Mouse (Mus musculus): ENCODE data around the gene Tspan8. TPM values are rescaled to one million over a fixed set of nuclear protein-coding genes. Genes with fewer than 3 reads are reported as not detected.

Tspan8 gene
- total RNA-seq, 2 experiments from 2014 or later, result 0.56 to 1.7 TPM

DNA sequence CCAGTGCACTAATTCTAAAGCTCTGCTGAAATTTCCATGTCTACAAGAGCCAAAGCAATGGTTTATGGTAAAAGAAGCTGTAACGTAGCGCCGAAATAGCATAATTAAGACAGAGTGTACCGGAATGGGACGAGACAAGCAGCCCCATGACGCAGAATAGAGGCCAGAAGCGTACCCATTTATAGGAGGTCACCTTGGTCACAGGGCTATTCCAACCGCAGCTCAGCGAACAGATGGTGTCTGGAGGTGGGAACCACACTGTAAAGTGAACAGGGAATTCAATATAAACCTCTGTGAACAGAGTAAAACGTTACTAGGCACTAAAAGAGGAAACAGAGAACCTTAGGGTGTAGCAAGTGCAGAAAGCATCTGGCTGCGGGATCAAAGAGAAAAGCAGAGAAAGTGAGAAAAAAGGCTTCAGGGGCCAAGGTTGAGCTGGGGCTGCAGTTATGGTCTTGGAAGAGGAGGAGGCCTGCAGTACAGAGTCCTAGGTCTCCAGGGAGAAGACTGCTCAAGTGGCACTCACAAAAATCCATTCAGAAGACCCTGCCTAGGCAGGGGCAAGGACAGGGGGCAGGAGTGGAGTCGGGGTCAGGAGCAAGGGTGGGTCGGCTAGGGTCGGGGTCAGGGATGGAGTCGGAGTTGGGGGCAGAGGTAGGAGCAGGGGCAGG lies 43.7 kb downstream of the Tspan8 start:
- TF ChIP-seq CTCF (IDR thresholded peaks at IDR 0.05), result no peak
- Histone ChIP-seq H3K4me3 (no peak overlapping the region), H3K27ac (no peak overlapping the region)
- DNase-seq (ENCODE audit: extremely low spot score in 1 of 2, low spot score in 2 of 2), result no peak
- intact Hi-C loops (cut with DNase I), result no loop called here

DNA sequence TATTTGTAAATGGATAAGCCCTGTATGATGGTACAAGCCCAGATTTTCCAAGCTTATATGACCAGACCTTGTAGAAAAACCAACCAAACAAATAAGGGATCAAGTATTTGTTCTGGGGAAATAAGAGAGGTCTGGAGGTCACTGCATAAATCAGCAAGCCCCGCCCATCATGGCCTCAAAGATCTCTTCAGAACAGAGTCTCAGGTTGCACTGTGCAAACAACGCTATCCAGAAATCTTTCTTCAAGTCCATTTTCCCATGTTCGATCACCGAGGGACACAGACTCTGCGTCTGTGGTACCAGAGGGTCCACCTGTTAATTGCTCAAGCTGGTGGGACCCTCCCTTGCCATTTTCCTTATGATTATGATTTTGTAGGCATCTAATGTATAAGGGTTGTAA lies 45.3 kb downstream of the Tspan8 start:
- no peak for DNase-seq (ENCODE audit: extremely low spot score in 1 of 2, low spot score in 2 of 2)
- TF ChIP-seq CTCF (IDR thresholded peaks at IDR 0.05), result no peak
- intact Hi-C loops (cut with DNase I), result no loop called here
- H3K27ac ChIP-seq, result no peak overlapping the region
- H3K4me3 ChIP-seq, result no peak overlapping the region

DNA sequence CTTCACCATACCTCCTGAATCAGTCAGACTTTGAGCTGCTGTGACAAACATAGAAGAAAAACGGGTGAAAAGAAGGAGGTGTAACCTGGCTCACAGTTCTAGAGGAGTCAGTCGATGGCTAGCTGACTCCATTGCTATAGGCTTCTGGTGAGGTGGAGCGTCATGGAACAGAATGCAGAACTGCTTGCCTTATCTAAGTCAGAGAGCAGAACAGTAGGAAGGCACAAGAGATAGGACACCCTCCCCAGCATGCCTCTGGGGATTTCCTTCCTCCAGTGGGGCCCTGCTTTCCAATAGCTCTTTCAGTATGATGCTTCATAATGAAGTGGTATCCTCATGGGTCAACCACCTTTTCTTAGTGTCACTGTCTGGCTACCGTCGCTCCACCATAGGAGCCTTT lies 66.1 kb downstream of the Tspan8 start:
- no peak for TF ChIP-seq CTCF (IDR thresholded peaks at IDR 0.05)
- no peak overlapping the region for H3K4me3 ChIP-seq
- H3K27ac ChIP-seq, result no peak overlapping the region
- no peak for DNase-seq (ENCODE audit: extremely low spot score in 1 of 2, low spot score in 2 of 2)
- intact Hi-C loops (cut with DNase I), result no loop called here

DNA sequence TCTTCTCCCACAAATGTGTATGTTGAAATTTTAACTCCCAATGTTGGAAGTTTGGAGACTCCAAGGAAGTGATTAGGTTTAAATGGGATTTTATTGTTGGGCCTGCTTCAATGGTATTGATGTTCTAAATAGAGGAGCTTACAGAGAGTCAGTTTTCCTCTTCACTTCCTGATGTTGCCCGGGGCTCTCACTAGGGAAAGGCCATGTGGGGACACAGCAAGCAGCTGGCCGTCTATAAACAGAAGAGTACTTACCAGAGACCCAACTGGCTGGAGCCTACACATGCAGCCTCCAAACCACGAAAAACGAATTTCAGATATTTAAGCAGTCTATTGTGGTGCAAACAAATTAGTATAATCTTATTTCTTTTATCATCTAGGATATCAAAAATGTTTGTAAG lies 75.3 kb downstream of the Tspan8 start:
- TF ChIP-seq CTCF (IDR thresholded peaks at IDR 0.05), result no peak
- intact Hi-C loops (cut with DNase I), result no loop called here
- no peak overlapping the region for H3K27ac ChIP-seq
- H3K4me3 ChIP-seq, result no peak overlapping the region
- DNase-seq (ENCODE audit: extremely low spot score in 1 of 2, low spot score in 2 of 2), result no peak

DNA sequence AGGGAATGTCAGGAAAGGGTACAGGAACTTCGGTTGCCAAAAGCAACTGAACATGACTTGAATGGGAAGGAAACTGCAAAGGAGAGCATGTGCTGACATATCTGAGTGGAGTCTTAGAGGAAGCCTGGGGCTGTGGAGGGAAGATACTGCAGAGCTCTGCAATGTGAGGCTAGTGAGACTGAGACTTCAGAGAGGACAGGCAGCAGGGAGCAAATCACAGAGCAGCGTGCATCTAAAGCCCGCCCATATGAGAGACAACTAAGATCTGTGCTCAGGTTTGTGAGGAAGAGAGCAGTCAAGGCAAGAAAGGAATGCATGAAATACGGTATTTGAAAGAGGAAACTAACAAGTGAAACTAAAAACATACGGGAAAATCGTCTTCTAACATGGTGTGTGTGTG lies 76.3 kb downstream of the Tspan8 start:
- Histone ChIP-seq H3K4me3 (no peak overlapping the region), H3K27ac (no peak overlapping the region)
- no peak for DNase-seq (ENCODE audit: extremely low spot score in 1 of 2, low spot score in 2 of 2)
- intact Hi-C loops (cut with DNase I), result no loop called here
- TF ChIP-seq CTCF (IDR thresholded peaks at IDR 0.05), result no peak

DNA sequence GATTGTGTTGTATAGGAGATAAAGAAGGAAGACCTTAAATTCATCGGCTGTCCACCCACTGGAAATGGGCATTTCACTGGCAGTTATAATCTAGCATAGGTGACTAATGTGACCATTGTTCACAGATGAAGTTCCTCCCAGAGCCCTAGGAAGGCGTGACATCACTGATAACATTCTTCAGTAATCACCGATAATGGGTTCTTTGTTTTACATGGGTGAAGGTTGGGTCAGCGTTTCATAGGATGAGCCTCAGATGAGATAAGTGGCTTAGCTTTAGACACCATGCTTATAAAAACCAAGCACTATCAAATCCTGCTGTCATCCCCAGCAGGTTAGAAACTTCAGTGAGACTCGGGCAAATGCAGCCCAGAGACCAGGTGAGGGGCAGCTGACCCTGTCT lies 77.4 kb downstream of the Tspan8 start:
- no peak overlapping the region for H3K4me3 ChIP-seq
- intact Hi-C loops (cut with DNase I), result no loop called here
- no peak for DNase-seq (ENCODE audit: extremely low spot score in 1 of 2, low spot score in 2 of 2)
- TF ChIP-seq CTCF (IDR thresholded peaks at IDR 0.05), result no peak
- H3K27ac ChIP-seq, result no peak overlapping the region

DNA sequence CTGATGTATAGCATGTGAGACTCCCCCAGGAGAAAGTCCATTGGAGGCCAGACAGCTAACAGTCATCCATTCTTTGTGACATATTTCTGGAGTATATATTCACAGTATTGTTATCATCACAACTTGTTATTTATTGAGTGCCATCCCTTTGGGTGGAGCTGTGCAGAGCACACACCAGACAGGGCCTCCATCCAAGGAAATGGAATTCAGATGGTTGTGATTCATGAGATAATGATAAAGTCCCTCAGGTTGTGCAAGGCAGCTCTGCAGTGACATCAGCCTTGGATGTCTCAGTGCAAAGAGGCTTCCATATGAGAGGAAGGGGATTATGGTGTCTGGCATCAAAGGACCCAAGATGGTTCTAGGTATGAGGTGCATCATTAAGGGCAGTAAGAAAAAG lies 80.1 kb downstream of the Tspan8 start:
- no peak overlapping the region for H3K27ac ChIP-seq
- intact Hi-C loops (cut with DNase I), result no loop called here
- H3K4me3 ChIP-seq, result no peak overlapping the region
- no peak for TF ChIP-seq CTCF (IDR thresholded peaks at IDR 0.05)
- DNase-seq (ENCODE audit: extremely low spot score in 1 of 2, low spot score in 2 of 2), result no peak

DNA sequence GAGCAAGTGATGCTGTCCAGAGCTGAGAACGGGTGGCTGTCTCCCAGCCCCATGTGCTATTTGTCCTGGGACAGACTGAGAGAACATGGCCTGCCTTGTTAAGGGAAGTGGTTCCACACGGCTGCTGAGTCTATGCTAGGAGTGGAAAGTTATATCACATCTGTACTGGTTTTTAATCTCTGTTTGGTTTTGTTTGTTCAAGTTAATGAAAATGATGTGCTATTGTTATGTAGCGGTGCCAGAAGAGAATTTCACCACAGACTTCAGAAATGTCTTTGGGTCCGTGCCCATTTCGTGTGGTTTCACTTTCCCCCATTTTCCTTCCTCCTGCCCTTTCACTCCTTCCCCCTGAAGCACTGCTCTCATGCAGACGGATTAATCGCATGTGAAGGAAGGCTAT lies 80.6 kb downstream of the Tspan8 start:
- DNase-seq (ENCODE audit: extremely low spot score in 1 of 2, low spot score in 2 of 2), result no peak
- intact Hi-C loops (cut with DNase I), result no loop called here
- Histone ChIP-seq H3K4me3 (no peak overlapping the region), H3K27ac (no peak overlapping the region)
- no peak for TF ChIP-seq CTCF (IDR thresholded peaks at IDR 0.05)

Other genes with a start within 250 kb of the Tspan8 start
- gene A930009A15Rik, start 246.8 kb upstream of the Tspan8 start, total RNA-seq (2021), result under 1 TPM in 1 of 2 experiments, not detected in 1; 0.70 TPM
- 1 to 10 TPM; 3.2 to 6.2 TPM for gene Lgr5, start 229.1 kb upstream of the Tspan8 start, total RNA-seq (2021)
- gene Ptprr, start 201.4 kb downstream of the Tspan8 start, total RNA-seq (2021), result 10 to 100 TPM; 17.0 to 17.3 TPM